Mouse (Mus musculus) brain, embryonic 14.5 days (tissue): ENCODE results near the gene C1ql1.

Source experiments
- CTCF ChIP-seq: fragments of 200-500 bp; IDR thresholded peaks from 2 replicates; pipeline ENCODE4 v1.5.1; 2012; ENCODE audit warnings: inconsistent platforms, mild to moderate bottlenecking, moderate library complexity, borderline replicate concordance; ENCODE audit not compliant: insufficient read depth, insufficient read length; ENCODE audit errors: extremely low read depth
- POLR2A ChIP-seq: fragments of 200-500 bp; IDR thresholded peaks from 2 replicates; pipeline ENCODE4 v1.6.1; 2012; ENCODE audit warnings: mild to moderate bottlenecking, inconsistent platforms, borderline replicate concordance; ENCODE audit not compliant: poor library complexity, insufficient read depth, insufficient read length, severe bottlenecking; ENCODE audit errors: extremely low read depth

DNA sequence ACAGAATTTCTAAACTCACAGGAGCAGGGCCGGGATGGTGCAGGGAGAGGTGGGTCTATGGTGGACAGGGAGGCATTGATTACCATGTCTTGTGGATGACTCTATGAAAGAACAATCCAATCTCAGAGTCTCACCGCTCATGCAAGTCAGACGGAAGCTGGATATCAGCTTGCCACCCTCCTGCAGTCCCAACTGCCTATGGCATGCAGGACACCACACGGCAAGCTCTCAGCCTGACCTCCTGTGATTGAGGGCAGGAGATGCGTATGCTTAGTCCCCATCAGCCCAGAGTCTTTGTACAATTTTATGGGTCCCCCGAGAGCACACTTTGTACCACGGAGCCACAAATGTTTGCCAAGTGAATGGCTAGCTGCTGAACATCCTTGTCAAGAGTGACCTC is 42.8 kb downstream of the C1ql1 start:
- TF ChIP-seq CTCF (no peak), POLR2A (no peak)
